Mouse (Mus musculus) heart, embryonic 11.5 days (tissue): Measurements from ENCODE around the gene Gm20518. TPM values are rescaled to one million over a fixed set of nuclear protein-coding genes. Genes with fewer than 3 reads are reported as not detected.

Source experiments
- ATAC-seq: fragments of 200-750 bp; cut with Nextera tagmentation; replicated peaks from 2 replicates; pipeline ENCODE4 v1.8.0; 2017; ENCODE audit warnings: moderate library complexity; ENCODE audit not compliant: insufficient number of reproducible peaks, low FRiP score, low TSS enrichment
- H3K27ac ChIP-seq: fragments of 300-500 bp; sonication (generic); 2 replicates; pipeline ENCODE4 v1.5.1; 2014; ENCODE audit warnings: mild to moderate bottlenecking, low read depth, low read length
- H3K27me3 ChIP-seq: fragments of 300-500 bp; sonication (generic); 2 replicates; pipeline ENCODE4 v1.6.1; 2014; ENCODE audit warnings: mild to moderate bottlenecking, low read length, mixed read lengths; ENCODE audit not compliant: control insufficient read depth, insufficient read depth
- H3K36me3 ChIP-seq: fragments of 300-500 bp; sonication (generic); 2 replicates; pipeline ENCODE4 v1.6.1; 2014; ENCODE audit warnings: mild to moderate bottlenecking, low read length, moderate library complexity, mixed read lengths; ENCODE audit not compliant: control insufficient read depth, insufficient read depth
- H3K4me1 ChIP-seq: fragments of 300-500 bp; sonication (generic); 2 replicates; pipeline ENCODE4 v1.6.1; 2014; ENCODE audit warnings: low read length; ENCODE audit not compliant: control insufficient read depth, insufficient read depth
- H3K4me2 ChIP-seq: fragments of 300-500 bp; sonication (generic); 2 replicates; pipeline ENCODE4 v1.6.1; 2014; ENCODE audit warnings: mild to moderate bottlenecking, moderate library complexity
- H3K4me3 ChIP-seq: fragments of 300-500 bp; sonication (generic); 2 replicates; pipeline ENCODE4 v1.5.1; 2014; ENCODE audit warnings: low read depth, low read length
- H3K9ac ChIP-seq: fragments of 300-500 bp; sonication (generic); 2 replicates; pipeline ENCODE4 v1.6.1; 2014; ENCODE audit warnings: mild to moderate bottlenecking, low read depth, low read length, moderate library complexity
- H3K9me3 ChIP-seq: fragments of 300-500 bp; sonication (generic); replicated peaks from 2 replicates; pipeline ENCODE4 v1.6.1; 2016; ENCODE audit warnings: low read length; ENCODE audit not compliant: control insufficient read depth
- WGBS: fragments of 180-500 bp; shearing (Covaris S2); extraction: QIAGEN DNeasy Blood & Tissue Kit; methylation state at CpG from one replicate; pipeline ENCODE4 v1.1.7; 2014; ENCODE audit not compliant: insufficient replicate concordance; 5-methylcytosine and 5-hydroxymethylcytosine counted together
- polyA plus RNA-seq: library from polyadenylated mRNA; unstranded; fragments of >200 nt; fragmentation: Nextera tagmentation; extraction: Ambion mirVana; gene quantifications from 2 replicates; pipeline ENCODE4 v1.2.1, GENCODE M21; 2014

Gm20518 gene
- polyA plus RNA-seq = 0.07 and 0.17 TPM in 2 replicates

- peak within 1 kb of the TSS; percentile 84 for H3K4me2 ChIP-seq
- under 1% methylated on average over 38 of the region's 38 CpGs for WGBS
- peaks cover 13% of the 10 kb centered on the region for H3K4me1 ChIP-seq
- peak within 1 kb of the TSS; percentile 89 for H3K27ac ChIP-seq
- no peaks in the 10 kb centered on the region for H3K36me3 ChIP-seq
- peak within 1 kb of the TSS; percentile 95 for H3K9ac ChIP-seq
- H3K9me3 ChIP-seq = no peaks in the 10 kb centered on the region
- no peaks in the 10 kb centered on the region for H3K27me3 ChIP-seq
- peak within 1 kb of the TSS; percentile 83 for H3K4me3 ChIP-seq
- ATAC-seq = peak; percentile 99
These were observed at the start of gene Gm20518 for GRCm38 (mm10) chr16:17891567-17891959. Gene Gm20518 (minus strand): TSS chr16:17891671.

- H3K4me2 ChIP-seq = no peak overlapping the region
- 42% methylated on average over 9 of the region's 9 CpGs for WGBS
- no peak overlapping the region for H3K9ac ChIP-seq
- no peaks in the 10 kb centered on the region for H3K9me3 ChIP-seq
- peaks cover 15% of the 10 kb centered on the region for H3K27me3 ChIP-seq
- no peak overlapping the region for H3K27ac ChIP-seq
- H3K4me3 ChIP-seq = no peak overlapping the region
- peaks cover 7% of the 10 kb centered on the region for H3K4me1 ChIP-seq
- ATAC-seq = no peak
- H3K36me3 ChIP-seq = no peaks in the 10 kb centered on the region
These were observed 47.8 kb upstream of the Gm20518 start for GRCm38 (mm10) chr16:17939255-17939751.

- H3K4me1 ChIP-seq = peaks cover 7% of the 10 kb centered on the region
- WGBS = 9% methylated on average over 7 of the region's 7 CpGs
- ATAC-seq = peak; percentile 63; the same call in 1 of the 2 replicates
- peak overlapping the region; percentile 22; the same call in 1 of the 2 replicates for H3K4me2 ChIP-seq
- no peaks in the 10 kb centered on the region for H3K9me3 ChIP-seq
- H3K36me3 ChIP-seq = no peaks in the 10 kb centered on the region
- peaks cover 15% of the 10 kb centered on the region for H3K27me3 ChIP-seq
- H3K27ac ChIP-seq = no peak overlapping the region
- H3K4me3 ChIP-seq = no peak overlapping the region
- no peak overlapping the region for H3K9ac ChIP-seq
These were observed 47.4 kb upstream of the Gm20518 start for GRCm38 (mm10) chr16:17938821-17939220.

DNA sequence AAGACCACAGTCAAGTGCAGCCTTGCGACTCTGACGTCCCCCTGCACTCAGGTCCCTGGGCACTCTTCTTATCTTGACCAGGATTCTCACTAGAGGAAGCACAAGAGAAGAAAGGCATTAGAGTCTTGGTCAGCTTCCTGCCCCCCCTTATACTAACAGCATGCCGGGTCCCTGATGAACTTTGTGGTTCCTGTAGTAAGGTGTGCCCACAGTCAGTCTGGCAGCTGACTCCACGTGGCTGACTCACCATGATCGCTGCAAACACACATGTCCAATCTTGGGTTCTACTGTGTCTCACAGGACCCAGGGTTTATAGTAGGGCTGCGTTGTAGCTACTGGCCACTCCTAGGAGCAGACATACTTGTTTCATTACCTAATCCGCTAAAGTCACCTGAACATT is 46.7 kb upstream of the Gm20518 start:
- no peak for ATAC-seq

DNA sequence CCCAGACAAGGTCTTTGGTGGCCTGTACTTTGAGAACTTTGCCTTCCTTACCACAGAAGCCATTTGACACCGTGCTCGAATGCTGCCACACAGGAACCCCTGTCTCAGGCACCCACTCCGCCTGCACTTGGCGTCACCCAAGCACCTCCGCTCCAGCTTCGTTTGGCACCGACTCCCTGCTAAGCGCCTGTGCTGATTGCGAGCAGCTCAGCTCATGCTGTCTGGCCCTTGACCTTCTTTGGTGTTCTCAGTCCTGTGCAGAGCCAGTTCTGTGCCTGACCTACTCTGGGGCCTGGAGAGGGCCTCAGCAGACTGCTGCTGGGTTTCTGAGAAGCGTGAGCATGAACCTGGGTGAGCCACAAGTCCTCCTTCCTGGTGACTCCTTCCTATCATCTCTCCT is 45.3 kb upstream of the Gm20518 start:
- H3K36me3 ChIP-seq = no peaks in the 10 kb centered on the region

More for the DNA sequence above, 46.7 kb upstream of the Gm20518 start:
- Histone ChIP-seq H3K9ac (no peak overlapping the region), H3K4me1 (peaks cover 7% of the 10 kb centered on the region), H3K27me3 (peaks cover 15% of the 10 kb centered on the region), H3K9me3 (no peaks in the 10 kb centered on the region), H3K4me2 (no peak overlapping the region), H3K36me3 (no peaks in the 10 kb centered on the region), H3K4me3 (no peak overlapping the region), H3K27ac (no peak overlapping the region)
- 53% methylated on average over 7 of the region's 7 CpGs for WGBS

GRCm38 (mm10) chr16:17934445-17934910 is 43.0 kb upstream of the Gm20518 start:
- Histone ChIP-seq H3K27ac (no peak overlapping the region), H3K36me3 (no peaks in the 10 kb centered on the region), H3K9ac (no peak overlapping the region), H3K27me3 (peaks cover 15% of the 10 kb centered on the region), H3K4me2 (no peak overlapping the region), H3K9me3 (no peaks in the 10 kb centered on the region), H3K4me3 (no peak overlapping the region), H3K4me1 (peaks cover 7% of the 10 kb centered on the region)
- WGBS = 58% methylated on average over 3 of the region's 3 CpGs
- no peak for ATAC-seq

More for the DNA sequence above, 45.3 kb upstream of the Gm20518 start:
- Histone ChIP-seq H3K9ac (no peak overlapping the region), H3K27ac (no peak overlapping the region), H3K4me3 (no peak overlapping the region), H3K27me3 (peaks cover 15% of the 10 kb centered on the region), H3K4me1 (peaks cover 7% of the 10 kb centered on the region), H3K9me3 (no peaks in the 10 kb centered on the region), H3K4me2 (no peak overlapping the region)
- 76% methylated on average over 10 of the region's 10 CpGs for whole genome bisulfite sequencing
- no peak for ATAC-seq

GRCm38 (mm10) chr16:17933594-17934444 is 42.3 kb upstream of the Gm20518 start:
- WGBS = 51% methylated on average over 9 of the region's 9 CpGs
- H3K9ac ChIP-seq = no peak overlapping the region
- no peak overlapping the region for H3K4me3 ChIP-seq
- H3K27me3 ChIP-seq = peaks cover 15% of the 10 kb centered on the region
- H3K4me1 ChIP-seq = peaks cover 7% of the 10 kb centered on the region
- no peaks in the 10 kb centered on the region for H3K36me3 ChIP-seq
- H3K9me3 ChIP-seq = no peaks in the 10 kb centered on the region
- H3K27ac ChIP-seq = no peak overlapping the region
- no peak overlapping the region for H3K4me2 ChIP-seq
- no peak for ATAC-seq

- Histone ChIP-seq H3K27ac (no peak overlapping the region), H3K27me3 (peaks cover 7% of the 10 kb centered on the region), H3K9ac (no peak overlapping the region), H3K9me3 (no peaks in the 10 kb centered on the region), H3K4me2 (no peak overlapping the region), H3K4me3 (no peak overlapping the region), H3K4me1 (peaks cover 3% of the 10 kb centered on the region), H3K36me3 (no peaks in the 10 kb centered on the region)
- no peak for ATAC-seq
- WGBS = 70% methylated on average over 5 of the region's 5 CpGs
These were observed 40.5 kb upstream of the Gm20518 start for GRCm38 (mm10) chr16:17931906-17932460.
